Mouse (Mus musculus) liver, embryonic 14.5 days (tissue): ENCODE measurements around the gene Ssbp3.

ENCODE experiments used
- CTCF ChIP-seq: IDR thresholded peaks from 2 replicates; pipeline ENCODE4 v1.5.1; 2016; ENCODE audit warnings: antibody characterized with exemption, low read depth, control low read depth
- EP300 ChIP-seq: IDR thresholded peaks from 2 replicates; pipeline ENCODE4 v1.6.1; 2016; ENCODE audit warnings: antibody characterized with exemption, low read depth

- no peak for TF ChIP-seq CTCF
- no peak for TF ChIP-seq EP300
Measured at GRCm38 (mm10) chr4:107098791-107099525, 188.5 kb downstream of the Ssbp3 start.
